Mouse (Mus musculus) cerebellum, postnatal 14 days (tissue): ENCODE results near the gene Usb1.
"Not testable (repeated sequence)": the region's sequence is repeated elsewhere in the genome, so short reads cannot be mapped to it uniquely, and the experiment has no call there.

ENCODE experiments used
- DNase-seq, 2 experiments: peaks; one replicate each; pipeline ENCODE4 v3.0.0; 2021; ENCODE audit warnings: mixed read lengths in 2 of 2

The Usb1 gene

DNA sequence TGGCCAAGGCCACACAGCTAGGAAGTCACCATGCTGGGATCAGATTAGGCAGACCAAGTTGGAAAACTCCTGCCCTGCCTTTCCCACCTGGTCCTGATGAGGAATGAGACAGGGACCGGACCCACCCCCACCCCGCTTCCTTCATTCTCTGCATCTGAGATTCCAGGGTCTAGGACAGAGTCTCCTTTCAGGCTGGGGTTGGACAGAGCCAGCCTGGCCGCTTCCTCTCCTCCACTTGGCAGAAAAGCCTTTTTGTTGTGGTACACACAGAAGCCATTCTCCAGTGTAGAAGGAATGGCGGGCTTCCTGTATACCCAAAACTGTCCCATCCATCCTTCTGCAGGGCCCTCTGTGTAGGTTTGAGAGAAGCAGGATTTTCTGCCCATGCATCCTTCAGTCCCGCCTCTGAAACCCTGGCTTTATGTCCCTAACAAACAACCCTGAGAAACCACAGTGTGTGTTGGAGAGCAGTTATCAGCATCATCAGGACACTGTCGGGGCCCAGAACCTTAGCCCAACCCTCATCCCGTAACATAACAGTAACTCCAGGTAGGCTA, 43.4 kb downstream of the Usb1 start:
- DNase-seq: no peak

GRCm38 (mm10) chr8:95376309-95376999, 44.4 kb downstream of the Usb1 start:
- DNase-seq: no peak

GRCm38 (mm10) chr8:95377101-95377500, 45.0 kb downstream of the Usb1 start:
- DNase-seq: no peak

GRCm38 (mm10) chr8:95377863-95378291, 45.8 kb downstream of the Usb1 start:
- DNase-seq: no peak

GRCm38 (mm10) chr8:95378928-95379327, 46.8 kb downstream of the Usb1 start:
- DNase-seq: not testable (repeated sequence)

DNA sequence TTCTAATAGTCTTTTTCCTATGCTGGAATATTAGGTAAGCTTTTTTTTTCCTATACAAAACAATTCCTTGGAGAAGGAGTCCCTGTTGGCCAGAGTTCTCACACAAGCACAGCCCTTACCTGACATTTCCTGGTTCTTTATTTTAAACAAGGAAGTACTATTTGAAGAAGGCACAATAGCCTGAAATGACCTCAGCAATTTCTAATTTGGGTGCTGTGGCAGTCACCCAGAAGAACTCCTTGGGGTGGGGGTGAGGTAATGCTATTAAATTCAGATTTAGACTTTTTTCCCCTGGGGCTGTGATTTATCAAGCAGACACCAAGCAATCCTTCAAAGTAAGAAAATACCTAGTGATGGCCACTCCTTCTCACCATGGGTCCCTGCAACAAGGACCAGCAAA, 48.9 kb downstream of the Usb1 start:
- no peak for DNase-seq

GRCm38 (mm10) chr8:95381595-95381994, 49.5 kb downstream of the Usb1 start:
- DNase-seq: no peak

GRCm38 (mm10) chr8:95384501-95384900, 52.4 kb downstream of the Usb1 start:
- no peak for DNase-seq

DNA sequence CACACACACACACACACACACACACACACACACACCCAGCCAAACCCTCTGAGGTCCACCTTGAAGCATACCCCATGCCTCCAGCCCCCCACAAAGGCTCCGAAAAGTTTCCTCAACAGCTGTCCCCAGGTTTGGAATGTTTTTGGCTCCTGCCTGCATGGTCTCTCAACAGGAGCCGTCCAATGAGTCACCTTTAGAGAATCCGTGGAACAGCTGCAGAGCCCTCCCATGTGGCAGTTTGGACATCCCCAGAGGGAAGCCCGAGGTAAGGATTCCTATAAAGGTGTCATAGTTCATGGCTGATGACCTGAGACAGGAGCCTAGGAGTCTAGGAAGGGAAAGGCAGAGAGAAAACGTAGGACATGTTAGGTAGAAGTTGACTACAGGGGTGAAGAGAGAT, 54.0 kb downstream of the Usb1 start:
- no peak for DNase-seq

GRCm38 (mm10) chr8:95387221-95387620, 55.1 kb downstream of the Usb1 start:
- no peak for DNase-seq

DNA sequence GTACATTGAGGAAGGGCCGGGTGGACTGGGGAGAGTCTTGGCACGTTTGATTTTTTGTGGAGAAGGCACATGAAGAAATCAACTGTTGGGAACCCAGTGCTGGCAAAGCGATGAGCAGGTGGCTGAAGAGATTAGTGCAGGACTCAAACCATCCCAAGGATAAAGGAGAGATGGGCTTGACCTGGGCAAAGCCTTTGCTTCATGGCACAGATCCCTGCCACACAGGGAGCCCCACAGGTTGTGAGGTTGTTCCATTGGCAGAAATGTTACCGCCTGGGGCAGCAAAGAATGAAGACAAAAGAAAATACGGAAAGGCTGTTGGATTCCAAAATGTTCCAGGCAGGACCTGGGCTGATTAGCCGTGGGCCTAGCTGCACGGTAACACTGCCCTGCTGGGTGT, 55.9 kb downstream of the Usb1 start:
- DNase-seq: peak; percentile 38 to 52

DNA sequence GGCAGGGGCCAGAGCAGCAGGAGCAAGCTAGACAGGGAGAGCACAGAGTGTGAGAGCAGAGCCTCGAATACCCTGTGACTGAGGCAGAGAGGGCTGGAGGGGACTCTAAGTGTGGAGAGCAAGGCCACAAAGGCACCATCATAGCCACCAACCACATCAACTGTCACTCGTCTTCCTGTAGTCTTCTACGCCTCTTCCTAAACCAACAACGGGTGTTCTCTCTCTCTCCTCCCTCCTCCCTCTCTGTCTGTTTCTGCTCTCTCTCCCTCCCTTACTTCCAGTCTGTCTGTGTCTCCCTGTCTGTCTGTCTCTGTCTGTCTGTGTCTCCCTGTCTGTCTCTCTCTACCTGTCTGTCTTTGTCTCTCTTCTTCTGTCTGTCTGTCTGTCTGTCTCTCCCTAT, 58.2 kb downstream of the Usb1 start:
- DNase-seq: no peak

- no peak for DNase-seq
Observed at GRCm38 (mm10) chr8:95391101-95391500, 59.0 kb downstream of the Usb1 start.

- DNase-seq: no peak
Observed at GRCm38 (mm10) chr8:95392604-95393003, 60.5 kb downstream of the Usb1 start.

GRCm38 (mm10) chr8:95395186-95395918, 63.3 kb downstream of the Usb1 start:
- no peak for DNase-seq

DNA sequence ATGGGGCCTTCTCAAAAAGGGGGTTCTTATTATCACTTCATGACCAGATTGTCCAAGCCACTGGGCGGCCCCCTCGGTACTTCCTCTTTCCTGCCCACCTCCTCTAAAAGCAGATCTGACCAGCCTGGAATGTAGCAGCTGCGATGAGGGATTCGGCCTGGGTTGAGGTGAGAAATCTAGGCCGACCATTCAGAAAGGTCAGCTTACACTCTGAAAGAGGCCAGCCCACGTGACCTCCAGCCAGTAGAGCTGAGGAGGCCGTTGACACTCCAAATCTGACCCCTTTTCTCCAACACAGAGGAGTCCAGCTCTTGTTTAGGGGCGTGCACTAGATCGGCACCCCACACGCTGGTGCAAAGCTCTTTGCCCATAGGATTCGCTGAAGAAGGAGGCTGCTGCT, 64.7 kb downstream of the Usb1 start:
- no peak for DNase-seq
